14 mouse cellular contexts compared by ENCODE assay signal in genomic region chr14:73410083-73410482, GRCm38 (mm10). TPM values are rescaled to one million over a fixed set of nuclear protein-coding genes. Genes with fewer than 3 reads are reported as not detected.
DNase-seq lines count a peak whose midpoint lies in the region; ATAC-seq lines count a peak whose summit lies in the region.
"Had no signal": no experiment of that assay in that cellular context is flagged by ENCODE, and none has a peak within 500 bp of the region (broad histone marks: within the 10 kb centered on the region; RNA-seq: fewer than 3 reads in every experiment).

No protein-coding gene starts in this region.

- no peak for DNase-seq in liver, embryonic 11.5 days (ENCODE audit: low spot score)
- peak; percentile 51 for DNase-seq in adrenal gland, postnatal 14 days
- DNase-seq in skeletal muscle tissue, adult 2 months (ENCODE audit: low read depth, low spot score) = peak; percentile 79
- no peak for DNase-seq in frontal cortex, adult 2 months (ENCODE audit: extremely low spot score in 1 of 2, low spot score in 1 of 2)
- DNase-seq in urinary bladder, postnatal 10 days (ENCODE audit: low spot score) = no peak
- DNase-seq: cerebellum, postnatal 36 days; kidney, adult 9 months; layer of hippocampus, adult 9-11 months; thymus, postnatal 4 days had no signal

- peak; percentile 22; the same call in 1 of the 2 replicates for ATAC-seq in liver, embryonic 15.5 days (ENCODE audit: insufficient read depth)
- ATAC-seq in liver, embryonic 11.5 days (replicated peaks; ENCODE audit: low FRiP score) = no peak
- ATAC-seq in hematopoietic stem cell, adult 5-6 weeks (replicated peaks in 1 of 2; ENCODE audit: insufficient read depth in 1 of 2, low FRiP score in 2 of 2, low TSS enrichment in 1 of 2, low read depth in 1 of 2, poor library complexity in 2 of 2, severe bottlenecking in 2 of 2) = peak; percentile 51 to 54; a peak in 1 of 4 replicates

- 54% methylated on average over 3 of the region's 3 CpGs for WGBS in liver, embryonic 15.5 days (ENCODE audit: insufficient replicate concordance)
- 76% methylated on average over 3 of the region's 3 CpGs for WGBS in liver, embryonic 11.5 days

- H3K36me3 ChIP-seq in liver, embryonic 15.5 days (replicated peaks) = no peaks in the 10 kb centered on the region
- H3K36me3 ChIP-seq in liver, embryonic 11.5 days (ENCODE audit: control insufficient read depth, insufficient read depth, low read length) = no peaks in the 10 kb centered on the region
- H3K36me3 ChIP-seq: hindbrain, embryonic 15.5 days; midbrain, embryonic 10.5 days; neural tube, embryonic 13.5 days had no signal

- H3K4me2 ChIP-seq in liver, embryonic 15.5 days = no peak overlapping the region
- no peak overlapping the region for H3K4me2 ChIP-seq in liver, embryonic 11.5 days
- H3K4me2 ChIP-seq: hindbrain, embryonic 15.5 days; neural tube, embryonic 13.5 days had no signal

- no peaks in the 10 kb centered on the region for H3K9me3 ChIP-seq in liver, embryonic 15.5 days (replicated peaks)
- H3K9me3 ChIP-seq in liver, embryonic 11.5 days (ENCODE audit: control insufficient read depth, low read length) = no peaks in the 10 kb centered on the region
- H3K9me3 ChIP-seq: hindbrain, embryonic 15.5 days; midbrain, embryonic 10.5 days; neural tube, embryonic 13.5 days had no signal

- no peak overlapping the region for H3K9ac ChIP-seq in liver, embryonic 15.5 days
- no peak overlapping the region for H3K9ac ChIP-seq in liver, embryonic 11.5 days (ENCODE audit: low read depth, low read length)
- H3K9ac ChIP-seq: hindbrain, embryonic 15.5 days; neural tube, embryonic 13.5 days had no signal

- H3K4me1 ChIP-seq in liver, embryonic 15.5 days (replicated peaks) = 0 out of 2 replicates have a peak, but pooled peaks cover 14% of the 10 kb centered on the region
- no peaks in the 10 kb centered on the region for H3K4me1 ChIP-seq in liver, embryonic 11.5 days (replicated peaks; ENCODE audit: control insufficient read depth, insufficient read depth, low read length)
- H3K4me1 ChIP-seq: hindbrain, embryonic 15.5 days; midbrain, embryonic 10.5 days; neural tube, embryonic 13.5 days had no signal

- no peaks in the 10 kb centered on the region for H3K27me3 ChIP-seq in liver, embryonic 15.5 days
- H3K27me3 ChIP-seq in liver, embryonic 11.5 days (replicated peaks; ENCODE audit: control insufficient read depth, insufficient read depth, low read length) = no peaks in the 10 kb centered on the region
- H3K27me3 ChIP-seq: hindbrain, embryonic 15.5 days; neural tube, embryonic 13.5 days had no signal

- no peak overlapping the region for H3K27ac ChIP-seq in liver, embryonic 15.5 days (replicated peaks)
- H3K27ac ChIP-seq in liver, embryonic 11.5 days (ENCODE audit: low read depth, low read length) = no peak overlapping the region
- H3K27ac ChIP-seq: hindbrain, embryonic 15.5 days; midbrain, embryonic 10.5 days; neural tube, embryonic 13.5 days had no signal

- no peak overlapping the region for H3K4me3 ChIP-seq in liver, embryonic 15.5 days (replicated peaks)
- no peak overlapping the region for H3K4me3 ChIP-seq in liver, embryonic 11.5 days (ENCODE audit: low read depth, low read length)
- H3K4me3 ChIP-seq: hindbrain, embryonic 15.5 days; midbrain, embryonic 10.5 days; neural tube, embryonic 13.5 days had no signal

RNA-seq across cellular contexts. Expression of gene Itm2b, which starts 25.0 kb away (rescaled TPM):
- 524 and 538 TPM in 2 replicates for polyA plus RNA-seq in liver, embryonic 15.5 days (2015; fragmentation: Nextera tagmentation; extraction: Ambion mirVana)
- 516 and 518 TPM in 2 replicates for polyA plus RNA-seq in liver, embryonic 11.5 days (2014; fragmentation: Nextera tagmentation; extraction: Ambion mirVana)
- total RNA-seq in adrenal gland, postnatal 14 days (2021) = 848 and 849 TPM in 2 replicates
- 901 and 1,019 TPM in 2 replicates for total RNA-seq in hematopoietic stem cell, adult 5-6 weeks (2017)
- 1,263 and 1,284 TPM in 2 replicates for polyA plus RNA-seq in frontal cortex, adult 2 months (2012; rRNA removed)

Comparison
In these comparisons a context has a peak if more than half of its experiments do, and no peak if none do; other contexts are left out.
1. DNase-seq: peak in adrenal gland, postnatal 14 days (single experiment) and skeletal muscle tissue, adult 2 months (single experiment); none in liver, embryonic 11.5 days (single experiment), frontal cortex, adult 2 months (0 of 2) and urinary bladder, postnatal 10 days (single experiment).